Mouse (Mus musculus) ES-E14 (cell line): ENCODE results near the gene Vmn1r5. TPM values are rescaled to one million over a fixed set of nuclear protein-coding genes. Genes with fewer than 3 reads are reported as not detected.

ENCODE experiments used
- DNase-seq: peaks from one replicate; pipeline ENCODE4 v3.0.0-alpha.2; 2013; ENCODE audit warnings: low read depth, low spot score
- H3K27ac ChIP-seq: 2 replicates; pipeline ENCODE4 v1.5.1; 2012; ENCODE audit warnings: low read depth, mild to moderate bottlenecking, low read length, moderate library complexity, mixed read lengths; ENCODE audit not compliant: poor library complexity, insufficient read depth, severe bottlenecking
- H3K36me3 ChIP-seq: 2 replicates; pipeline ENCODE4 v1.6.1; 2012; ENCODE audit warnings: mild to moderate bottlenecking, low read length, moderate library complexity, mixed read lengths; ENCODE audit not compliant: control insufficient read depth, poor library complexity, insufficient read depth, severe bottlenecking
- H3K4me1 ChIP-seq, 2 experiments: fragments of 150-350 bp in 1 of 2; sonication (generic) in 1 of 2; 2 replicates each; pipeline ENCODE4 v1.6.1; 2012; ENCODE audit warnings: low read length in 2 of 2, mild to moderate bottlenecking in 1 of 2, mixed read lengths in 1 of 2; ENCODE audit not compliant: control insufficient read depth in 2 of 2, insufficient read depth in 2 of 2, poor library complexity in 1 of 2
- H3K4me3 ChIP-seq, 2 experiments: fragments of 150-350 bp in 1 of 2; sonication (generic) in 1 of 2; 2 replicates each; pipeline ENCODE4 v1.5.1; 2012; ENCODE audit warnings: low read length in 2 of 2, low read depth in 1 of 2, mild to moderate bottlenecking in 1 of 2, mixed read lengths in 1 of 2; ENCODE audit not compliant: insufficient read depth in 1 of 2, poor library complexity in 1 of 2, severe bottlenecking in 1 of 2
- H3K9ac ChIP-seq: 2 replicates; pipeline ENCODE4 v1.6.1; 2012; ENCODE audit warnings: low read depth, mild to moderate bottlenecking, low read length, mixed read lengths; ENCODE audit not compliant: poor library complexity, insufficient read depth, severe bottlenecking
- H3K9me3 ChIP-seq: fragments of 150-350 bp; sonication (generic); 2 replicates; pipeline ENCODE4 v1.6.1; 2012; ENCODE audit warnings: low read depth, mild to moderate bottlenecking, low read length; ENCODE audit not compliant: control insufficient read depth, insufficient read depth
- CHD2 ChIP-seq: IDR thresholded peaks from 2 replicates; pipeline ENCODE4 v1.6.1; 2014; ENCODE audit warnings: mild to moderate bottlenecking, low read depth, low read length, inconsistent platforms
- HCFC1 ChIP-seq: IDR thresholded peaks from 2 replicates; pipeline ENCODE4 v1.6.1; 2012; ENCODE audit warnings: low read length, inconsistent platforms, borderline replicate concordance; ENCODE audit not compliant: insufficient read depth
- MAFK ChIP-seq: IDR thresholded peaks from 2 replicates; pipeline ENCODE4 v1.6.1; 2014; ENCODE audit warnings: mild to moderate bottlenecking, low read depth, low read length, inconsistent platforms; ENCODE audit not compliant: insufficient read depth
- ZC3H11A ChIP-seq: IDR thresholded peaks from 2 replicates; pipeline ENCODE4 v1.6.1; 2012; ENCODE audit warnings: low read depth, mild to moderate bottlenecking, inconsistent platforms, low read length, borderline replicate concordance
- ZNF384 ChIP-seq: IDR thresholded peaks from 2 replicates; pipeline ENCODE4 v1.6.1; 2012; ENCODE audit warnings: low read depth, low read length, inconsistent platforms
- in situ Hi-C, 2 experiments: fragments of 600-800 bp; cut with MboI; formaldehyde crosslinking; loops; one replicate each; pipeline ENCODE4 v1.15.1; 2025; ENCODE audit warnings: low sequenced_read_pairs in 2 of 2, inconsistent platforms in 1 of 2; ENCODE audit not compliant: unreplicated experiment in 2 of 2
- total RNA-seq: library from RNA; depleted of rRNA; stranded (reverse); fragments of 300-350 nt; gene quantifications from 2 replicates; pipeline ENCODE4 v1.2.3, GENCODE M21; 2012; rRNA removed

Gene Vmn1r5
- total RNA-seq, 1 experiment = not detected

DNA sequence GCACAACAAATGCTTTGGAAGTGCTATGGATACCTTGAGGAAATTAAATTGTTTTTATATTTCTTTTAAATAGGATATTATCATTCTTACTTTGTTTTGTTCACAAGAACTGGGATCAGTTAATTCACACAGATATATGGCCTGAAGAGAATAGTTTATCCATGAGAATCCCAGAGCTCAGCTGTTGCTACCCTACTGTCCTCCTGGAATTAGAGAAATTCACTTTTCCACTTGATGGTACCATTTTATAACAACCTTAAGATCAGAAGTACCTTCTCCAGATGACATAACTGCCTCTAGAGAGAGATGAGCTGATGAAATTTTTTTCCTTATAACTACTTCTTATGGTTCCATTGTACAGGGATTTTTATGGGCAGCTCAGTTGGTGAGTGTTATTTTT is 61.9 kb downstream of the Vmn1r5 start, which contains the start of gene Vmn1r8:
Vmn1r8 (plus strand) TSS at position 301 of the 400 bp plus-strand sequence.
- TF ChIP-seq CHD2 (no peak), ZNF384 (no peak), HCFC1 (no peak), MAFK (no peak), ZC3H11A (no peak)
- no peak within 1 kb of the TSS for H3K9ac ChIP-seq
- in situ Hi-C loops = no loop called here

DNA sequence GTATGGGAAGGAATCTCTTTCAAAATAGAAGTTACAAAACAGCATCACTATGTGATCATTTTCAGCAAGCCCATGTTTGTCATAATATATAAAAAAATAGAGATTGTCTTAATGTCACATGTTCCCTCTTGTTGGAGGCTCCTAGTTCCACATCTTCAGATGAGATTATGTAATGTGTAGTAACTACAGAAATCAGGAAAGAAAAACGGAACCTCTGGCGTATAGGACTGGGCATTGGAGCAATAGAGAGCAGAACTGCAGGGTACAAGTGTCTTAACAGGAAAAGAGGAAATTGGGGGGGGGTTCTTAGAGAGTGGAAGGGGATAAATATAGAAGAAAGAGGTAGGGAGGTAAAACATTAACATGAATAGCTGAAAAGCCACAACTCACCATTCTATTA is 64.6 kb downstream of the Vmn1r5 start:
- in situ Hi-C loops = no loop called here
- Histone ChIP-seq H3K9me3 (no peaks in the 10 kb centered on the region), H3K27ac (no peak overlapping the region), H3K4me1 (no peaks in the 10 kb centered on the region), H3K36me3 (no peaks in the 10 kb centered on the region), H3K9ac (no peak overlapping the region), H3K4me3 (no peak overlapping the region)
- DNase-seq = no peak
- TF ChIP-seq MAFK = no peak
- no peak for TF ChIP-seq ZC3H11A
- TF ChIP-seq CHD2 = no peak
- no peak for TF ChIP-seq ZNF384
- no peak for TF ChIP-seq HCFC1

More for the DNA sequence above, 61.9 kb downstream of the Vmn1r5 start, which contains the start of gene Vmn1r8:
- Histone ChIP-seq H3K27ac (no peak within 1 kb of the TSS), H3K9me3 (no peaks in the 10 kb centered on the region), H3K36me3 (no peaks in the 10 kb centered on the region), H3K4me1 (no peaks in the 10 kb centered on the region), H3K4me3 (no peak within 1 kb of the TSS)
- no peak for DNase-seq

Other genes with a start within 250 kb of the Vmn1r5 start
- 19.8 and 24.8 TPM in 2 replicates for gene Kbtbd2, start 172.5 kb upstream of the Vmn1r5 start, total RNA-seq
- gene Fkbp9, start 138.2 kb upstream of the Vmn1r5 start, total RNA-seq = 204 and 345 TPM in 2 replicates
- gene Nt5c3, start 46.3 kb upstream of the Vmn1r5 start, total RNA-seq = 15.6 and 17.7 TPM in 2 replicates
- gene Vmn1r4, start 46.3 kb upstream of the Vmn1r5 start, total RNA-seq = 0.36 TPM in 1 of 2 replicates, not detected in the other
- not detected in 2 replicates for gene Vmn1r6, start 27.0 kb downstream of the Vmn1r5 start, total RNA-seq
- gene Vmn1r7, start 55.1 kb downstream of the Vmn1r5 start, total RNA-seq = not detected in 2 replicates
- gene Vmn1r8, start 62.0 kb downstream of the Vmn1r5 start, total RNA-seq = not detected in 2 replicates
- gene Vmn1r9, start 96.5 kb downstream of the Vmn1r5 start, total RNA-seq = not detected in 2 replicates
- not detected in 2 replicates for gene Vmn1r10, start 139.2 kb downstream of the Vmn1r5 start, total RNA-seq
- not detected in 2 replicates for gene Vmn1r11, start 163.2 kb downstream of the Vmn1r5 start, total RNA-seq
- not detected in 2 replicates for gene Vmn1r12, start 186.6 kb downstream of the Vmn1r5 start, total RNA-seq
- not detected in 2 replicates for gene Vmn1r13, start 233.0 kb downstream of the Vmn1r5 start, total RNA-seq